Mouse (Mus musculus) stomach, embryonic 16.5 days (tissue): ENCODE data around the gene Anxa6. TPM values are rescaled to one million over a fixed set of nuclear protein-coding genes. Genes with fewer than 3 reads are reported as not detected.
A peak's percentile ranks its signal among the peaks of the same experiment; 100 is the strongest.

Source experiments
- ATAC-seq: fragments of 200-750 bp; cut with Nextera tagmentation; 2 replicates; pipeline ENCODE4 v1.8.0; 2017; ENCODE audit warnings: moderate number of reproducible peaks, moderate TSS enrichment; ENCODE audit not compliant: insufficient read depth, low FRiP score
- H3K27ac ChIP-seq: fragments of 300-500 bp; sonication (generic); 2 replicates; pipeline ENCODE4 v1.5.1; 2014; ENCODE audit warnings: low read length
- H3K27me3 ChIP-seq: fragments of 300-500 bp; sonication (generic); 2 replicates; pipeline ENCODE4 v1.6.1; 2014; ENCODE audit warnings: low read length, control low read depth, mixed read lengths; ENCODE audit not compliant: control insufficient read depth, insufficient read depth
- H3K36me3 ChIP-seq: fragments of 300-500 bp; sonication (generic); 2 replicates; pipeline ENCODE4 v1.6.1; 2014; ENCODE audit warnings: low read length; ENCODE audit not compliant: control insufficient read depth, insufficient read depth
- H3K4me1 ChIP-seq: fragments of 300-500 bp; sonication (generic); 2 replicates; pipeline ENCODE4 v1.6.1; 2014; ENCODE audit warnings: low read length, control low read depth, mixed read lengths; ENCODE audit not compliant: control insufficient read depth, insufficient read depth
- H3K4me2 ChIP-seq: fragments of 300-500 bp; sonication (generic); 2 replicates; pipeline ENCODE4 v1.6.1; 2014; ENCODE audit warnings: low read depth, low read length, mixed read lengths
- H3K4me3 ChIP-seq: fragments of 300-500 bp; sonication (generic); replicated peaks from 2 replicates; pipeline ENCODE4 v1.5.1; 2014; ENCODE audit warnings: mild to moderate bottlenecking, low read length
- H3K9ac ChIP-seq: fragments of 300-500 bp; sonication (generic); 2 replicates; pipeline ENCODE4 v1.6.1; 2014; ENCODE audit warnings: low read length
- H3K9me3 ChIP-seq: fragments of 300-500 bp; sonication (generic); replicated peaks from 2 replicates; pipeline ENCODE4 v1.6.1; 2016; ENCODE audit warnings: low read length, control low read depth; ENCODE audit not compliant: control insufficient read depth
- WGBS: fragments of 180-500 bp; shearing (Covaris S2); extraction: QIAGEN DNeasy Blood & Tissue Kit; methylation state at CpG from one replicate; pipeline ENCODE4 v1.1.7; 2014; 5-methylcytosine and 5-hydroxymethylcytosine counted together
- polyA plus RNA-seq: library from polyadenylated mRNA; unstranded; fragments of >200 nt; fragmentation: Nextera tagmentation; extraction: Ambion mirVana; gene quantifications from 2 replicates; pipeline ENCODE4 v1.2.1, GENCODE M21; 2015

Anxa6 gene
- polyA plus RNA-seq, 1 experiment from 2014 or later, result 364 TPM

- peaks cover 12% of the 10 kb centered on the region for H3K4me1 ChIP-seq
- peak; percentile 39; the same call in 1 of the 2 replicates for ATAC-seq
- no peaks in the 10 kb centered on the region for H3K9me3 ChIP-seq
- 67% methylated on average over 3 of the region's 3 CpGs for WGBS
- H3K27ac ChIP-seq, result peak overlapping the region; percentile 16; the same call in 1 of the 2 replicates
- H3K36me3 ChIP-seq, result 0 out of 2 replicates have a peak, but pooled peaks cover 8% of the 10 kb centered on the region
- H3K9ac ChIP-seq, result no peak overlapping the region
- H3K4me3 ChIP-seq, result no peak overlapping the region
- H3K27me3 ChIP-seq, result no peaks in the 10 kb centered on the region
- H3K4me2 ChIP-seq, result no peak overlapping the region
Observed at GRCm38 (mm10) chr11:54936771-54937140, 96.5 kb downstream of the Anxa6 start.

GRCm38 (mm10) chr11:54936035-54936770 is 97.0 kb downstream of the Anxa6 start:
- no peak overlapping the region for H3K4me2 ChIP-seq
- H3K4me1 ChIP-seq, result peaks cover 12% of the 10 kb centered on the region
- H3K4me3 ChIP-seq, result no peak overlapping the region
- H3K36me3 ChIP-seq, result 0 out of 2 replicates have a peak, but pooled peaks cover 8% of the 10 kb centered on the region
- H3K9ac ChIP-seq, result no peak overlapping the region
- no peaks in the 10 kb centered on the region for H3K9me3 ChIP-seq
- H3K27me3 ChIP-seq, result no peaks in the 10 kb centered on the region
- peak; percentile 73; the same call in 1 of the 2 replicates for ATAC-seq
- peak overlapping the region; percentile 16 for H3K27ac ChIP-seq
- WGBS, result 30% methylated on average over 12 of the region's 12 CpGs

- WGBS, result 85% methylated on average over 7 of the region's 7 CpGs
- H3K9ac ChIP-seq, result no peak overlapping the region
- no peak for ATAC-seq
- no peaks in the 10 kb centered on the region for H3K9me3 ChIP-seq
- 0 out of 2 replicates have a peak, but pooled peaks cover 13% of the 10 kb centered on the region for H3K36me3 ChIP-seq
- H3K4me3 ChIP-seq, result no peak overlapping the region
- peaks cover 12% of the 10 kb centered on the region for H3K4me1 ChIP-seq
- H3K27ac ChIP-seq, result no peak overlapping the region
- no peak overlapping the region for H3K4me2 ChIP-seq
- H3K27me3 ChIP-seq, result no peaks in the 10 kb centered on the region
Observed at GRCm38 (mm10) chr11:54934198-54934597, 99.0 kb downstream of the Anxa6 start.

GRCm38 (mm10) chr11:54932540-54932939 is 100.7 kb downstream of the Anxa6 start:
- H3K27me3 ChIP-seq, result no peaks in the 10 kb centered on the region
- H3K4me3 ChIP-seq, result no peak overlapping the region
- H3K4me1 ChIP-seq, result peaks cover 12% of the 10 kb centered on the region
- no peak overlapping the region for H3K9ac ChIP-seq
- no peak overlapping the region for H3K4me2 ChIP-seq
- WGBS, result 94% methylated on average over 6 of the region's 6 CpGs
- no peaks in the 10 kb centered on the region for H3K9me3 ChIP-seq
- H3K27ac ChIP-seq, result no peak overlapping the region
- peaks cover 8% of the 10 kb centered on the region; the same call in 1 of the 2 replicates for H3K36me3 ChIP-seq
- no peak for ATAC-seq

- Histone ChIP-seq H3K9me3 (no peaks in the 10 kb centered on the region), H3K9ac (no peak overlapping the region), H3K4me3 (no peak overlapping the region), H3K36me3 (peaks cover 9% of the 10 kb centered on the region; the same call in 1 of the 2 replicates), H3K27ac (no peak overlapping the region), H3K4me2 (no peak overlapping the region), H3K27me3 (no peaks in the 10 kb centered on the region), H3K4me1 (peaks cover 8% of the 10 kb centered on the region; the same call in 1 of the 2 replicates)
- ATAC-seq, result no peak
- 62% methylated on average over 5 of the region's 5 CpGs for WGBS
Observed at GRCm38 (mm10) chr11:54931405-54932093, 101.7 kb downstream of the Anxa6 start.

GRCm38 (mm10) chr11:54930318-54930979 is 102.8 kb downstream of the Anxa6 start:
- no peak overlapping the region for H3K9ac ChIP-seq
- no peak overlapping the region for H3K4me3 ChIP-seq
- no peaks in the 10 kb centered on the region for H3K9me3 ChIP-seq
- peaks cover 17% of the 10 kb centered on the region for H3K36me3 ChIP-seq
- no peak for ATAC-seq
- 67% methylated on average over 7 of the region's 7 CpGs for WGBS
- no peaks in the 10 kb centered on the region for H3K27me3 ChIP-seq
- H3K27ac ChIP-seq, result no peak overlapping the region
- H3K4me2 ChIP-seq, result no peak overlapping the region
- no peaks in the 10 kb centered on the region for H3K4me1 ChIP-seq

- no peak overlapping the region for H3K4me3 ChIP-seq
- H3K27ac ChIP-seq, result no peak overlapping the region
- ATAC-seq, result no peak
- H3K4me1 ChIP-seq, result no peaks in the 10 kb centered on the region
- H3K9ac ChIP-seq, result no peak overlapping the region
- WGBS, result 89% methylated on average over 8 of the region's 8 CpGs
- no peaks in the 10 kb centered on the region for H3K27me3 ChIP-seq
- H3K4me2 ChIP-seq, result no peak overlapping the region
- H3K36me3 ChIP-seq, result peaks cover 17% of the 10 kb centered on the region
- H3K9me3 ChIP-seq, result no peaks in the 10 kb centered on the region
Observed at GRCm38 (mm10) chr11:54929744-54930143, 103.5 kb downstream of the Anxa6 start.

- WGBS, result 90% methylated on average over 6 of the region's 6 CpGs
- Histone ChIP-seq H3K27ac (no peak overlapping the region), H3K27me3 (no peaks in the 10 kb centered on the region), H3K4me2 (no peak overlapping the region), H3K4me3 (no peak overlapping the region), H3K4me1 (no peaks in the 10 kb centered on the region), H3K36me3 (peaks cover 18% of the 10 kb centered on the region), H3K9ac (no peak overlapping the region), H3K9me3 (no peaks in the 10 kb centered on the region)
- no peak for ATAC-seq
Observed at GRCm38 (mm10) chr11:54929290-54929689, 104.0 kb downstream of the Anxa6 start.
